Comparison of ENCODE assay signal across 16 mouse cellular contexts in genomic region chr11:97825971-97826370, GRCm38 (mm10). TPM values are rescaled to one million over a fixed set of nuclear protein-coding genes. Genes with fewer than 3 reads are reported as not detected.
DNase-seq lines count a peak whose midpoint lies in the region; ATAC-seq and TF ChIP-seq lines count a peak whose summit lies in the region.
"Had no signal": no experiment of that assay in that cellular context is flagged by ENCODE, and none has a peak within 500 bp of the region (broad histone marks: within the 10 kb centered on the region; RNA-seq: fewer than 3 reads in every experiment).

No protein-coding gene starts in this region.

- TF ChIP-seq CTCF in G1E (IDR thresholded peaks at IDR 0.05; ENCODE audit: low read depth, low read length), result no peak
- TF ChIP-seq CTCF in thymus, adult 2 months (IDR thresholded peaks at IDR 0.05; ENCODE audit: borderline replicate concordance, control insufficient read depth, extremely low read depth, insufficient read depth, low read length, poor library complexity), result no peak

- peaks cover 87% of the 10 kb centered on the region for H3K36me3 ChIP-seq in G1E (replicated peaks)
- H3K36me3 ChIP-seq in intestine, embryonic 16.5 days (ENCODE audit: control insufficient read depth, insufficient read depth, low read length), result peaks cover 17% of the 10 kb centered on the region
- no peaks in the 10 kb centered on the region; the same call in 1 of the 2 replicates for H3K36me3 ChIP-seq in thymus, adult 2 months (ENCODE audit: control insufficient read depth, insufficient read depth, low read length)

- peak; percentile 60 for TF ChIP-seq POLR2A in thymus, adult 2 months (IDR thresholded peaks at IDR 0.05; ENCODE audit: control insufficient read depth, extremely low read depth, insufficient read depth, low read length, poor library complexity)

- H3K27ac ChIP-seq in intestine, embryonic 16.5 days (ENCODE audit: low read length), result peak overlapping the region; percentile 64
- H3K27ac ChIP-seq in thymus, adult 2 months (ENCODE audit: control insufficient read depth, insufficient read depth, low read length), result peak overlapping the region; percentile 98
- H3K27ac ChIP-seq: embryonic facial prominence, embryonic 12.5 days; forebrain, embryonic 13.5 days had no signal

- 0 out of 2 replicates have a peak, but pooled peaks have one; percentile 22 for ATAC-seq in G1E (ENCODE audit: extremely low read depth, insufficient number of reproducible peaks, low FRiP score, poor library complexity, severe bottlenecking)
- ATAC-seq in intestine, embryonic 16.5 days, result no peak
- ATAC-seq: forebrain, embryonic 13.5 days; Patski had no signal

- H3K9ac ChIP-seq in intestine, embryonic 16.5 days (ENCODE audit: low read depth, low read length), result no peak overlapping the region
- H3K9ac ChIP-seq: embryonic facial prominence, embryonic 12.5 days; hindbrain, embryonic 15.5 days had no signal

- WGBS in intestine, embryonic 16.5 days, result 70% methylated on average over 9 of the region's 9 CpGs
- WGBS in thymus, adult 2 months, result 10% methylated on average over 9 of the region's 9 CpGs

- no peaks in the 10 kb centered on the region for H3K9me3 ChIP-seq in G1E (replicated peaks)
- no peaks in the 10 kb centered on the region for H3K9me3 ChIP-seq in intestine, embryonic 16.5 days (ENCODE audit: control insufficient read depth, low read length)
- H3K9me3 ChIP-seq: embryonic facial prominence, embryonic 12.5 days; forebrain, embryonic 13.5 days; hindbrain, embryonic 15.5 days had no signal

- no peak overlapping the region; the same call in 1 of the 2 replicates for H3K4me2 ChIP-seq in intestine, embryonic 16.5 days (ENCODE audit: low read depth, low read length)
- H3K4me2 ChIP-seq: embryonic facial prominence, embryonic 12.5 days; forebrain, embryonic 13.5 days; hindbrain, embryonic 15.5 days had no signal

- H3K27me3 ChIP-seq in G1E (ENCODE audit: insufficient read depth, low read length), result no peaks in the 10 kb centered on the region
- H3K27me3 ChIP-seq in intestine, embryonic 16.5 days (replicated peaks; ENCODE audit: control insufficient read depth, insufficient read depth, low read length), result no peaks in the 10 kb centered on the region
- no peaks in the 10 kb centered on the region for H3K27me3 ChIP-seq in thymus, adult 2 months (ENCODE audit: control insufficient read depth, insufficient read depth, low read length)
- H3K27me3 ChIP-seq: embryonic facial prominence, embryonic 12.5 days; forebrain, embryonic 13.5 days; hindbrain, embryonic 15.5 days; Patski had no signal

- peak; percentile 58 for DNase-seq in CD4-positive helper T cell, adult 2 months (ENCODE audit: low read depth, low spot score)
- no peak for DNase-seq in G1E (ENCODE audit: low spot score)
- peak; percentile 61 for DNase-seq in thymus, adult 2 months
- DNase-seq in left cerebral cortex, postnatal 10 days (ENCODE audit: extremely low spot score in 1 of 2, low spot score in 2 of 2), result no peak
- no peak for DNase-seq in lung, postnatal 10 days
- DNase-seq in adipocyte (ENCODE audit: low spot score), result no peak
- DNase-seq: cerebellum, adult 9-10 months; gastrocnemius, postnatal 14 days had no signal

- intact Hi-C loops in left cerebral cortex, postnatal 10 days (cut with DNase I), result no loop called here

- no peak overlapping the region; the same call in 1 of the 2 replicates for H3K4me3 ChIP-seq in G1E (ENCODE audit: low read depth, low read length)
- H3K4me3 ChIP-seq in intestine, embryonic 16.5 days (ENCODE audit: low read length), result no peak overlapping the region
- H3K4me3 ChIP-seq in thymus, adult 2 months (ENCODE audit: control insufficient read depth, insufficient read depth, low read length), result peak overlapping the region; percentile 52
- H3K4me3 ChIP-seq: embryonic facial prominence, embryonic 12.5 days; forebrain, embryonic 13.5 days; hindbrain, embryonic 15.5 days had no signal

- peaks cover 39% of the 10 kb centered on the region for H3K4me1 ChIP-seq in G1E (ENCODE audit: insufficient read depth, low read depth, low read length)
- H3K4me1 ChIP-seq in intestine, embryonic 16.5 days (ENCODE audit: control insufficient read depth, insufficient read depth, low read length), result peaks cover 27% of the 10 kb centered on the region
- peaks cover 52% of the 10 kb centered on the region for H3K4me1 ChIP-seq in thymus, adult 2 months (replicated peaks; ENCODE audit: control insufficient read depth, insufficient read depth, low read length)
- H3K4me1 ChIP-seq: embryonic facial prominence, embryonic 12.5 days had no signal

RNA-seq across cellular contexts. Expression of gene B230217C12Rik, which starts 14.6 kb away (rescaled TPM):
- not detected in 2 replicates for total RNA-seq in G1E (2014; fragmentation: Nextera tagmentation)
- total RNA-seq in G1E (2017), result 0.16 TPM in 1 of 2 replicates, not detected in the other
- not detected in 2 replicates for polyA plus RNA-seq in G1E (2012)
- 4.1 TPM in 2 replicates for polyA plus RNA-seq in intestine, embryonic 16.5 days (2015; fragmentation: Nextera tagmentation; extraction: Ambion mirVana)
- 4.7 and 6.2 TPM in 2 replicates for polyA plus RNA-seq in thymus, adult 2 months (2012; rRNA removed)
- total RNA-seq in left cerebral cortex, postnatal 10 days (2021), result 10 to 100 TPM; 40.0 to 45.1 TPM

RNA-seq across cellular contexts. Expression of gene Lasp1, which starts 27.2 kb away (rescaled TPM):
- 31.0 and 37.1 TPM in 2 replicates for total RNA-seq in G1E (2014; fragmentation: Nextera tagmentation)
- total RNA-seq in G1E (2017), result 53.4 and 122 TPM in 2 replicates
- 49.6 and 71.7 TPM in 2 replicates for polyA plus RNA-seq in G1E (2012)
- 141 and 148 TPM in 2 replicates for polyA plus RNA-seq in intestine, embryonic 16.5 days (2015; fragmentation: Nextera tagmentation; extraction: Ambion mirVana)
- polyA plus RNA-seq in thymus, adult 2 months (2012; rRNA removed), result 167 and 178 TPM in 2 replicates
- 100 to 1,000 TPM; 190 to 203 TPM for total RNA-seq in left cerebral cortex, postnatal 10 days (2021)

RNA-seq across cellular contexts. Expression of gene Rpl23, which starts 43.7 kb away (rescaled TPM):
- total RNA-seq in G1E (2014; fragmentation: Nextera tagmentation) (580 and 589 TPM in 2 replicates), G1E (2017) (1,583 and 1,694 TPM in 2 replicates)
- polyA plus RNA-seq in G1E (2012), result 255 and 258 TPM in 2 replicates
- 466 and 491 TPM in 2 replicates for polyA plus RNA-seq in intestine, embryonic 16.5 days (2015; fragmentation: Nextera tagmentation; extraction: Ambion mirVana)
- 140 and 154 TPM in 2 replicates for polyA plus RNA-seq in thymus, adult 2 months (2012; rRNA removed)
- total RNA-seq in left cerebral cortex, postnatal 10 days (2021), result 100 to 1,000 TPM; 423 to 456 TPM

RNA-seq across cellular contexts. Expression of gene 1700001P01Rik, which starts 50.3 kb away (rescaled TPM):
- total RNA-seq in G1E (2014; fragmentation: Nextera tagmentation) (not detected in 2 replicates), G1E (2017) (0.23 and 0.33 TPM in 2 replicates)
- polyA plus RNA-seq in G1E (2012), result 0.09 TPM in 1 of 2 replicates, not detected in the other
- not detected in 2 replicates for polyA plus RNA-seq in intestine, embryonic 16.5 days (2015; fragmentation: Nextera tagmentation; extraction: Ambion mirVana)
- 0.38 and 0.50 TPM in 2 replicates for polyA plus RNA-seq in thymus, adult 2 months (2012; rRNA removed)
- under 1 TPM; 0.60 to 0.63 TPM for total RNA-seq in left cerebral cortex, postnatal 10 days (2021)
- total RNA-seq: gastrocnemius, postnatal 14 days; liver, adult 2 months; megakaryocyte, adult 5-6 weeks had no signal
- polyA plus RNA-seq: embryonic facial prominence, embryonic 12.5 days; heart, embryonic 14.5 days; liver, adult 2 months had no signal

RNA-seq across cellular contexts. Expression of gene Fbxo47, which starts 58.0 kb away (rescaled TPM):
- total RNA-seq in G1E (2014; fragmentation: Nextera tagmentation), result 0.58 and 1.9 TPM in 2 replicates
- 0.55 and 0.70 TPM in 2 replicates for total RNA-seq in G1E (2017)
- polyA plus RNA-seq in G1E (2012), result not detected in 2 replicates
- polyA plus RNA-seq in intestine, embryonic 16.5 days (2015; fragmentation: Nextera tagmentation; extraction: Ambion mirVana), result 0.26 and 0.78 TPM in 2 replicates
- polyA plus RNA-seq in thymus, adult 2 months (2012; rRNA removed), result 0.19 and 0.28 TPM in 2 replicates
- under 1 TPM; 0.63 to 0.86 TPM for total RNA-seq in left cerebral cortex, postnatal 10 days (2021)

Comparison
In these comparisons a context has a peak if more than half of its experiments do, and no peak if none do; other contexts are left out.
1. DNase-seq: peak in CD4-positive helper T cell, adult 2 months (single experiment) and thymus, adult 2 months (single experiment); none in G1E (single experiment), left cerebral cortex, postnatal 10 days (0 of 2), lung, postnatal 10 days (single experiment) and adipocyte (single experiment).